Mouse (Mus musculus) intestine, postnatal 0 days (tissue): Measurements from ENCODE around the gene Ubqln4. TPM values are rescaled to one million over a fixed set of nuclear protein-coding genes. Genes with fewer than 3 reads are reported as not detected.

ENCODE experiments used
- ATAC-seq: fragments of 200-750 bp; cut with Nextera tagmentation; 2 replicates; pipeline ENCODE4 v1.8.0; 2017; ENCODE audit warnings: mild to moderate bottlenecking, moderate TSS enrichment, moderate library complexity
- H3K27ac ChIP-seq: fragments of 300-500 bp; sonication (generic); 2 replicates; pipeline ENCODE4 v1.5.1; 2014; ENCODE audit warnings: mild to moderate bottlenecking, low read depth, low read length, moderate library complexity
- H3K27me3 ChIP-seq: fragments of 300-500 bp; sonication (generic); replicated peaks from 2 replicates; pipeline ENCODE4 v1.6.1; 2014; ENCODE audit warnings: low read length, mixed read lengths; ENCODE audit not compliant: control insufficient read depth, insufficient read depth
- H3K36me3 ChIP-seq: fragments of 300-500 bp; sonication (generic); 2 replicates; pipeline ENCODE4 v1.6.1; 2014; ENCODE audit warnings: mild to moderate bottlenecking, moderate library complexity; ENCODE audit not compliant: control insufficient read depth, insufficient read depth
- H3K4me1 ChIP-seq: fragments of 300-500 bp; sonication (generic); replicated peaks from 2 replicates; pipeline ENCODE4 v1.6.1; 2014; ENCODE audit warnings: antibody characterized with exemption, low read length, mixed read lengths; ENCODE audit not compliant: control insufficient read depth, insufficient read depth
- H3K4me2 ChIP-seq: fragments of 300-500 bp; sonication (generic); replicated peaks from 2 replicates; pipeline ENCODE4 v1.6.1; 2014; ENCODE audit warnings: low read depth, mild to moderate bottlenecking, moderate library complexity
- H3K4me3 ChIP-seq: fragments of 300-500 bp; sonication (generic); 2 replicates; pipeline ENCODE4 v1.5.1; 2014; ENCODE audit warnings: low read depth, low read length
- H3K9ac ChIP-seq: fragments of 300-500 bp; sonication (generic); 2 replicates; pipeline ENCODE4 v1.6.1; 2014; ENCODE audit warnings: mild to moderate bottlenecking, low read depth, low read length
- H3K9me3 ChIP-seq: fragments of 300-500 bp; sonication (generic); 2 replicates; pipeline ENCODE4 v1.6.1; 2016; ENCODE audit warnings: mixed run types; ENCODE audit not compliant: control insufficient read depth
- CTCF ChIP-seq: sonication (generic); IDR thresholded peaks from 2 replicates; pipeline ENCODE4 v1.5.1; 2016; ENCODE audit warnings: low read depth, mild to moderate bottlenecking, control low read depth, antibody characterized with exemption, moderate library complexity
- WGBS: fragments of 180-500 bp; shearing (Covaris S2); extraction: QIAGEN DNeasy Blood & Tissue Kit; methylation state at CpG from one replicate; pipeline ENCODE4 v1.1.7; 2014; 5-methylcytosine and 5-hydroxymethylcytosine counted together
- polyA plus RNA-seq: library from polyadenylated mRNA; unstranded; fragments of >200 nt; fragmentation: Nextera tagmentation; extraction: Ambion mirVana; gene quantifications from 2 replicates; pipeline ENCODE4 v1.2.1, GENCODE M21; 2015

The Ubqln4 gene
- polyA plus RNA-seq, 1 experiment from 2014 or later: 17.3 TPM

DNA sequence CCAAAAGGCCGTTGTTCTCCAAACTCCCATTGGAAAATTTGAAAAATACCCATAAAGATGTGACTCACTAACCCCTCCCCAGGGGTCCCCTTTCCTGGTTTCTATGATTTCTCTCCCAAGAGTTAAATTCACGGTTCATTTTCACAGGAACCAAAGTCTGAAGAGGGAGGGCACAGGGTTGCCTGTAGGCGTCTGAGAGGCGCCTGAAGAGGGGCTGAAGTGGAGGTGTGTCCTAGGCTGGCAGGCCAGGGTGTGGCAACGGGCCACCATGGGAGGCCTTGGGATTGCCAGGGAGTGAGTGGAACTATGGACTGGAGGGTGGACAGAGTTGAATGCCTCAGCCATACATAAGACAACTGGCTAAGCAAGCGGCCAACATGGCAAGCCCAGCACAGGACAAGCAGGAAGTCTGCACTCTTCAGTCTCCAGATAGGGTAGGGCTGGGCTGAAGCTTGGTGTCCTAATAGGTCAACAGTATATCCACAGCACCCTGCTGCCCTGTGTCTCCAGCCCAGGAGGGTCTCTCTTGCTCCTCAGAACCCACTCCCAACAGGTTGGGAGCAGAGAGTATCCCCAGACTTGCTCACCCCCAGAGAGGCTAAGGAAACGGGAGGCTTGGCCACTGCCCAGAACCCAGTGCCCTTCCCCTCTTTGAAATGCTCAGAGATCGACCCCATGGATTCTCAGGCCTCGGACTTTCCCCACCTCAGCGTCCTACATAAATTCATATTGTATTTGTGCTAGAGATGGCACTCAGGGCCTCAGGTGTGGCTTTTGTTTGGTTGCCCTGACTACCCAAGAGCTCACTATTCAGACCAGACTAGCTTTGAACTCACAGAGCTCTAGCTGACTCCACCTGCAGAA, 39.1 kb upstream of the Ubqln4 start:
- peak overlapping the region; percentile 46; the same call in 1 of the 2 replicates for H3K27ac ChIP-seq
- ATAC-seq: peak; percentile 39

DNA sequence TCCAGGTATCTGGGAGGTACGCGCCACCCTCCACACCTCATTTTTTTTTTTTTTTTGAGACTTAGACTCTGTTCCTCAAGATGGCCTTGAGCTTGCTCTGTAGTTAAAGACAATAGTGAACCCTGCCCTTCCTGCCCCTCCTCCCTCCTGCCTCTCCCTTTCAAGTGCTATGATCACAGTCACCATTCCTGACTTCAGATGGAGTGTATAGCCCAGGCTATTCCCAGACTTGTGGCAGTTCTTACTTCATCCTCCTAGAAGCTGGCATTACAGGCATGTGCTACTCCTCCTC, 38.5 kb upstream of the Ubqln4 start:
- Histone ChIP-seq H3K27ac (no peak overlapping the region), H3K4me3 (no peak overlapping the region), H3K36me3 (no peaks in the 10 kb centered on the region), H3K9ac (no peak overlapping the region), H3K4me2 (no peak overlapping the region), H3K9me3 (no peaks in the 10 kb centered on the region), H3K27me3 (no peaks in the 10 kb centered on the region), H3K4me1 (peaks cover 25% of the 10 kb centered on the region)
- TF ChIP-seq CTCF: no peak
- ATAC-seq: peak; percentile 20
- WGBS: 58% methylated on average over 2 of the region's 2 CpGs

More for the DNA sequence above, 39.1 kb upstream of the Ubqln4 start:
- 57% methylated on average over 10 of the region's 10 CpGs for WGBS
- TF ChIP-seq CTCF: no peak
- no peak overlapping the region for H3K9ac ChIP-seq
- no peaks in the 10 kb centered on the region for H3K9me3 ChIP-seq
- H3K27me3 ChIP-seq: no peaks in the 10 kb centered on the region
- H3K36me3 ChIP-seq: no peaks in the 10 kb centered on the region
- no peak overlapping the region; the same call in 1 of the 2 replicates for H3K4me2 ChIP-seq
- peaks cover 25% of the 10 kb centered on the region for H3K4me1 ChIP-seq
- no peak overlapping the region for H3K4me3 ChIP-seq

DNA sequence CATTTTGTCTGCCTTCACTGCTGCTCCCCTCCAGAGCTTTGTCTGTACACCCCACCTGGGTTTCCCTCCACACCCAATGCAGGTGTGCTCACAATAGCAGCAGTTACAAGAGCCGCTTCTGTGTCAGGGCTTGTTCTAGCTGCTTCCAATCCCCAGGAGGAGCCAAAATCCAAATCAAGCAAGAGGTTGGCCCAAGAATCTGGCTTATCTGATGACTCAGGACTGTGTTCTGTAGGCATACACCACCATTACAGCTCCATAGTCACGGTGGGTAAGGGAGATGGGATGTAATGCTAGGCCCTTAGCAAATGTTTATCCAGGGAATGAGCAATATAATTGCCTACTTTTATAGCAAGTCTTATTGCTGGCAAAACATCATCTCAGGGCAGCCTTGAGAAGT, 37.2 kb upstream of the Ubqln4 start:
- H3K9ac ChIP-seq: no peak overlapping the region

DNA sequence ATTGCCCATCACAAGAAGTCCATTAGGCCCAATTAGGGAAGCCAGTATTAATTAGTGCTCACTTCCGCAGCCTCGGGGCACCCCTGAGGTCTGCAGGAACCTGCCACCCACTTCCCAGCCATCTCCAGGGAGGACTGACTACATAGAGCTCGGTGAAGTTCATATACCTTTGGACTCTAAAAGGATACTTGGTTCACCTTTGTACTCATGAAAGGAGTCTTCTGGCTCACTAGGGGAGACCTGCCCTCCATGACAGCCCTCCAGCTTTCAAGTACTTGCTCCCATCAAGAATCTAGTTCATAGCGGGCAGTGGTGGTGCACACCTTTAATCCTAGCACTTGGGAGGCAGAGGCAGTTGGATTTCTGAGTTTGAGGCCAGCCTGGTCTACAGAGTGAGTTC, 35.1 kb upstream of the Ubqln4 start:
- H3K4me1 ChIP-seq: peaks cover 16% of the 10 kb centered on the region
- no peak overlapping the region for H3K9ac ChIP-seq
- H3K9me3 ChIP-seq: no peaks in the 10 kb centered on the region
- H3K4me3 ChIP-seq: no peak overlapping the region
- no peak for ATAC-seq
- H3K4me2 ChIP-seq: no peak overlapping the region
- H3K27me3 ChIP-seq: no peaks in the 10 kb centered on the region
- no peaks in the 10 kb centered on the region; the same call in 1 of the 2 replicates for H3K36me3 ChIP-seq
- no peak for TF ChIP-seq CTCF
- no peak overlapping the region for H3K27ac ChIP-seq
- WGBS: 68% methylated on average over 4 of the region's 4 CpGs

More for the DNA sequence above, 37.2 kb upstream of the Ubqln4 start:
- 44% methylated on average over 2 of the region's 2 CpGs for WGBS
- Histone ChIP-seq H3K4me1 (peaks cover 25% of the 10 kb centered on the region), H3K4me2 (no peak overlapping the region), H3K9me3 (no peaks in the 10 kb centered on the region), H3K27me3 (no peaks in the 10 kb centered on the region), H3K27ac (no peak overlapping the region), H3K4me3 (no peak overlapping the region), H3K36me3 (no peaks in the 10 kb centered on the region)
- TF ChIP-seq CTCF: no peak
- ATAC-seq: no peak

DNA sequence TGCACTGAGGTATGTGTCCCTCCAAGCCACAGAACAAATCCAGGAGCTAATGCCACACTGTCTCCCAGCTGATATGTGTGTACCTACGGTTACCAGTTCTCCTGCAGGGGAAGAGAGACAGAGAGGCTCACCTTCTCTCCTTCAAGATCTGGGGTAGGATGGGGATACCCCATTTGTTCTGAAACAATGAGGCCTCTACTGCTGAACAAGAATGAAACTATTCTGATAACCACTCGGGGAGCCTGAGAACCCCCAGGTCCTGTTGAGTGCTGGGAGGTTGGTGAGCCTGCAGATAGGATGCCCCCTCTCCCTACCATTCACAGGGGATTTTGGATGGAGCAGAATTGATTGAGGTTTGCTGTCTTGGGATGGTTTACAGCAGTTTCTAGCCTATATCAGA, 33.5 kb upstream of the Ubqln4 start:
- H3K9me3 ChIP-seq: no peaks in the 10 kb centered on the region
- no peak for TF ChIP-seq CTCF
- no peak overlapping the region for H3K4me2 ChIP-seq
- 0 out of 2 replicates have a peak, but pooled peaks cover 7% of the 10 kb centered on the region for H3K4me1 ChIP-seq
- no peak overlapping the region for H3K9ac ChIP-seq
- WGBS: 83% methylated on average over 2 of the region's 2 CpGs
- H3K27ac ChIP-seq: no peak overlapping the region
- no peaks in the 10 kb centered on the region; the same call in 1 of the 2 replicates for H3K36me3 ChIP-seq
- H3K27me3 ChIP-seq: no peaks in the 10 kb centered on the region
- ATAC-seq: no peak
- H3K4me3 ChIP-seq: no peak overlapping the region

DNA sequence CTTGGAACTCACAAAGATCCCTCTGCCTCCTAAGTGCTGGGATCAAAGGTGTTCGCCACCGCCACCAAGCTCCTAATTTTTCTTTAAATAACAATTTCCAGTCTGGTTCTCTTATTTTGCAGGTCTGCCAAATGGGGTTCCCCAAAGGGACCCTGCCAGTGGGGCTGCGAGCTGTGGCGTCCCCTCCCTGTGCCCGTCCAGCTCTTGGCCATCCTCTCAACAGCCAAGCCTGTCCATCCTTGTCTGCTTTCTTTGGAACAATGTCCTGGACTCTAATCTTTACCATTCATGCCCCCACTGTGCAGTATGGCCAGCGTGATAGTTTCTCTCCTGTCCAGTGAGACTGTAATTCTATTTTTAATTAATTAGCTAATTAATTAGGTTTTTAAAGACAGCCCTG, 32.4 kb upstream of the Ubqln4 start:
- Histone ChIP-seq H3K4me1 (no peaks in the 10 kb centered on the region), H3K9me3 (no peaks in the 10 kb centered on the region), H3K4me2 (no peak overlapping the region), H3K27ac (no peak overlapping the region), H3K9ac (no peak overlapping the region), H3K36me3 (no peaks in the 10 kb centered on the region; the same call in 1 of the 2 replicates), H3K27me3 (no peaks in the 10 kb centered on the region), H3K4me3 (no peak overlapping the region)
- WGBS: 90% methylated on average over 6 of the region's 6 CpGs
- no peak for TF ChIP-seq CTCF
- ATAC-seq: no peak
